Mouse (Mus musculus) spleen, adult 10 weeks (tissue): Measurements from ENCODE around the gene Rapgef3. TPM values are rescaled to one million over a fixed set of nuclear protein-coding genes. Genes with fewer than 3 reads are reported as not detected.

Source experiments
- polyA plus RNA-seq: library from polyadenylated mRNA; stranded (reverse); fragments of 350-450 nt; fragmentation: Illumina TruSeq; extraction: RNeasy Lipid Tissue Mini Kit (QIAGEN cat#74804); gene quantifications from one replicate; pipeline ENCODE4 v1.2.3, GENCODE M21; 2015; ENCODE audit warnings: low replicate concordance; ENCODE audit not compliant: insufficient read depth

Rapgef3 gene
- 5.5 TPM for polyA plus RNA-seq

GRCm38 (mm10) chr15:97767280-97768186, at the start of gene Rapgef3:
Rapgef3 (minus strand) TSS chr15:97767972.

GRCm38 (mm10) chr15:97778311-97779098, 10.7 kb upstream of the Rapgef3 start, which contains the start of gene Slc48a1:
Slc48a1 (plus strand) TSS chr15:97778520.

DNA sequence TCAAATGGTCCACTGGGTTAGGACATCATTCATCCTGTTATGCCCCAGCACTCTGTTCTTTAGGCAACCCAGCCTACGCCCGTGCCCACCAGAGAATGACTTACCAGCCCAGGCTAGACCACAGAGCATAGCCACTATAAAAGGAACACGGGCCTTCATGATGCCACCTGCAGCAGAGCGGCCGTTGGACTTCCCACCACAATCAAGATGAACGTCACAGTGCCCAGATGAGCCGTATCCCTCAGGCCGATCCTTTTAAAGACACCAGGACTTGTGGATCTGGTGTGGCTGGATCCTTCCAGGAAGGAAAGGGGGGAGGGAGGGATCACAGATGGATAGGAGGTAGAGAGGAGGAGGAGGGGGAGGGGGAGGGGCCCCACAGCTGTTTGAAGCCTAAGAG, 36.7 kb downstream of the Rapgef3 start, which contains the start of gene Endou:
Gene Endou (minus strand): TSS at position 229 of the 400 bp plus-strand sequence.

DNA sequence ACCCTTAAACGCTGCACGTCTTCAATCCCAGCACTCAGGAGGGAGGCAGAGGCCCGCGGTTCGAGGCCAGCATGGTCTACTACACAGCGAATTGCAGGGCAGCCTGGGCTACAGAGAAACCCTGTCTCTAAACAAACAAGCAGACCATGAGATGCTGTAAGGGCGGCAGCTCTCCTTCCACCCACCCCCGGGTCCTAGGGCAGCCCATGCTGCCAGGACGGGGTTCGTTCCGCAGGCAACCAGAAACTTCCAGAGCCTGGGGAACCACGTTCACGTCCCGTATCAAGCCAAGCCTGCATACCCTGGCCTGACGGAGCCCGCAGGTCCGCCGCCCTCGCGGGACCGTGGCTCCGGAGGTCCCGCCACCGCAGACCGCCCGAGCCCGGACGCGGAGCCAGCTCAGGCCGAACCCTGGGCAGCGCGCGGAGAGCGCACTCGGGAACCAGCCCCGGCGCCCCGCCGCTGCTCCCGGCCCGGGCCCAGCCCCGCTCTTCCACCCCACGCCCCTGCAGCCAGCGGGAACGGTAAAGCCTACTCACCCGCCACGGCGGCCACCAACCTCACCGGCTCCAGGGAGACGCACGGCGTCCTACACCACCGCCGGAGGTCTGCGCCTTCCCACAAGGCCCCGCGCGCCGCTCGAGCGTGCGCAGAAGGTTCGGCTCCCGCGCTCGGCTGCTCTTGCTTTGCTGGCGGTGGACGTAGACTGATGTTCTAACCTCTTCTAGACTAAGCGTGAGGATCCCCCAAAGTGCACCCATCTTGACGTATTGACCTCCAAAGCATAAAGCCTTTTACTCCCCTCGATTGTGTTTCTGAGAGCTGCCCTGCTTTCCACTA, 62.3 kb downstream of the Rapgef3 start, which contains the start of gene Rpap3:
Gene Rpap3 (minus strand): TSS at position 615 of the 840 bp plus-strand sequence.

Other genes with a start within 250 kb of the Rapgef3 start
- gene Rpap3, start 62.1 kb downstream of the Rapgef3 start, polyA plus RNA-seq = 16.4 TPM
- gene Endou, start 36.6 kb downstream of the Rapgef3 start, polyA plus RNA-seq = 6.8 TPM
- 89.6 TPM for gene Slc48a1, start 10.5 kb upstream of the Rapgef3 start, polyA plus RNA-seq
- gene Hdac7, start 76.5 kb upstream of the Rapgef3 start, polyA plus RNA-seq = 51.7 TPM
- gene Vdr, start 142.7 kb upstream of the Rapgef3 start, polyA plus RNA-seq = 1.2 TPM
- gene Tmem106c, start 196.2 kb upstream of the Rapgef3 start, polyA plus RNA-seq = 23.4 TPM
- gene Col2a1, start 236.7 kb upstream of the Rapgef3 start, polyA plus RNA-seq = not detected